Mouse (Mus musculus): Measurements from ENCODE around the gene Lilr4b. TPM values are rescaled to one million over a fixed set of nuclear protein-coding genes. Genes with fewer than 3 reads are reported as not detected.

The Lilr4b gene
- polyA plus RNA-seq, 1 experiment: 0.21 TPM

GRCm38 (mm10) chr10:51526633-51527032 is 46.2 kb downstream of the Lilr4b start:
- TF ChIP-seq POLR2A (IDR thresholded peaks at IDR 0.05; ENCODE audit: borderline replicate concordance, extremely low read depth, insufficient read depth, insufficient read length, poor library complexity, severe bottlenecking): no peak
- TF ChIP-seq CTCF (IDR thresholded peaks at IDR 0.05; ENCODE audit: borderline replicate concordance, extremely low read depth, insufficient read depth, insufficient read length): no peak
- DNase-seq (ENCODE audit: low read depth): no peak

GRCm38 (mm10) chr10:51528840-51529434 is 48.5 kb downstream of the Lilr4b start:
- no peak for DNase-seq (ENCODE audit: low read depth)
- no peak for TF ChIP-seq CTCF (IDR thresholded peaks at IDR 0.05; ENCODE audit: borderline replicate concordance, extremely low read depth, insufficient read depth, insufficient read length)

- TF ChIP-seq CTCF (IDR thresholded peaks at IDR 0.05; ENCODE audit: borderline replicate concordance, extremely low read depth, insufficient read depth, insufficient read length) (no peak), POLR2A (IDR thresholded peaks at IDR 0.05; ENCODE audit: borderline replicate concordance, extremely low read depth, insufficient read depth, insufficient read length, poor library complexity, severe bottlenecking) (no peak)
- no peak for DNase-seq (ENCODE audit: low read depth)
Observed at GRCm38 (mm10) chr10:51529497-51529896, 49.1 kb downstream of the Lilr4b start.

- DNase-seq (ENCODE audit: low read depth): no peak
- TF ChIP-seq POLR2A (IDR thresholded peaks at IDR 0.05; ENCODE audit: borderline replicate concordance, extremely low read depth, insufficient read depth, insufficient read length, poor library complexity, severe bottlenecking) (no peak), CTCF (IDR thresholded peaks at IDR 0.05; ENCODE audit: borderline replicate concordance, extremely low read depth, insufficient read depth, insufficient read length) (no peak)
Observed at GRCm38 (mm10) chr10:51530813-51531212, 50.4 kb downstream of the Lilr4b start.

Other genes with a start within 250 kb of the Lilr4b start
- gene Gm49339, start within 50 bp of the Lilr4b start, polyA plus RNA-seq (2012; rRNA removed): 0.20 TPM in 1 of 2 replicates, not detected in the other
- gene Lilrb4a, start 10.3 kb downstream of the Lilr4b start, polyA plus RNA-seq (2012; rRNA removed): 0.34 and 0.93 TPM in 2 replicates
- gene Fam162b, start 109.9 kb downstream of the Lilr4b start, polyA plus RNA-seq (2012; rRNA removed): 1.4 TPM in 2 replicates
- 0.03 TPM in 1 of 2 replicates, not detected in the other for gene Gprc6a, start 150.8 kb downstream of the Lilr4b start, polyA plus RNA-seq (2012; rRNA removed)
- gene Rfx6, start 197.1 kb downstream of the Lilr4b start, polyA plus RNA-seq (2012; rRNA removed): not detected in 2 replicates

All from brain, embryonic 14.5 days (tissue).